Mouse (Mus musculus): Measurements from ENCODE around the gene Fam19a2. TPM values are rescaled to one million over a fixed set of nuclear protein-coding genes. Genes with fewer than 3 reads are reported as not detected.

The Fam19a2 gene
- total and polyA plus RNA-seq, 3 experiments: 0.13 to 1.0 (median 0.52) TPM

GRCm38 (mm10) chr10:123570616-123571188 lies 306.9 kb downstream of the Fam19a2 start:
- no peak for DNase-seq

GRCm38 (mm10) chr10:123572342-123573070 lies 308.7 kb downstream of the Fam19a2 start:
- DNase-seq: no peak

- DNase-seq: no peak
Observed at GRCm38 (mm10) chr10:123577823-123578222, 314.0 kb downstream of the Fam19a2 start.

- DNase-seq: no peak
Observed at GRCm38 (mm10) chr10:123579012-123579411, 315.2 kb downstream of the Fam19a2 start.

DNA sequence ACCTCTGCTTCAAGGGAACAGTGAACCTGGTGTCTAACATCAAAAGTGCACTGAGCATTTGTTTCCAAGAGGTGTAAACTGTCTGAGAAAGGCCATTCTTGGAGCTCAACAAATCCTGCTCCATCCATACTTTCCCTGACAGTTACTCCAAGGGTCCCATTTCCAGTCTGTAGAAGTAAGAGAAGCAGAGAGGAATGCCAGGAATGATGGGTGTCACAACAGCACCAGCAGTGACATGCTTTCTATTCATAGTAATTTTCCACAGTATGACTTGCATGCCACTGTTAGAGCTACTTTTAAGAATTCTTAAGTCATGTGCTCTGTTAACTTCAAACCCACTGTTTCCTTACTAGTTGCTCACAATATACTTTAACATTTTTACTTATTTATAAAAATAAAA lies 331.2 kb downstream of the Fam19a2 start:
- DNase-seq: no peak

- DNase-seq: no peak
Observed at GRCm38 (mm10) chr10:123597059-123597458, 333.3 kb downstream of the Fam19a2 start.

DNA sequence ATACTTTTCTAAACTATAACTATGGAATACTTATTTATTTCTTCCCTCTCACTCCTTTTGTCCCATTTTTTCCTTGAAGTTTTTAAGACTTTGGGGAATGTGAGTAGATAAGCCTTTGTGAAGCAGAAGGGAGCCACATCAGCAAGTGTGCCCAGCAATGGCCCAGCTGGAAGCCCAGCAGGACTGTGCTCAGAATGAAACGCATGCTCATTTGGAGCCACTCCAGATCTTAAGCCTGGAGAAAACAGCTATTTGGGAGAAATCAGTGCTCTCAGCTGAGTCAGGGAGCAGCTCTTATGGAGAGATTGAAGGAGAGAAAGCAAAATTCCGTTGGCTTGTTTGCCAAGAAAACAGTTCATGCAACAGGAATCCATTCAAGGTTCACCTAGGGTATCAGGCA lies 341.9 kb downstream of the Fam19a2 start:
- DNase-seq: no peak

GRCm38 (mm10) chr10:123626691-123627090 lies 362.9 kb downstream of the Fam19a2 start:
- no peak for DNase-seq

- DNase-seq: no peak
Observed at GRCm38 (mm10) chr10:123629248-123629744, 365.5 kb downstream of the Fam19a2 start.

GRCm38 (mm10) chr10:123632029-123632428 lies 368.2 kb downstream of the Fam19a2 start:
- no peak for DNase-seq

- DNase-seq: no peak
Observed at GRCm38 (mm10) chr10:123636655-123637054, 372.9 kb downstream of the Fam19a2 start.

- DNase-seq: no peak
Observed at GRCm38 (mm10) chr10:123637496-123637895, 373.7 kb downstream of the Fam19a2 start.

- DNase-seq: no peak
Observed at GRCm38 (mm10) chr10:123645568-123645967, 381.8 kb downstream of the Fam19a2 start.

GRCm38 (mm10) chr10:123671208-123671607 lies 407.4 kb downstream of the Fam19a2 start:
- no peak for DNase-seq

GRCm38 (mm10) chr10:123678284-123678864 lies 414.6 kb downstream of the Fam19a2 start:
- no peak for DNase-seq

DNA sequence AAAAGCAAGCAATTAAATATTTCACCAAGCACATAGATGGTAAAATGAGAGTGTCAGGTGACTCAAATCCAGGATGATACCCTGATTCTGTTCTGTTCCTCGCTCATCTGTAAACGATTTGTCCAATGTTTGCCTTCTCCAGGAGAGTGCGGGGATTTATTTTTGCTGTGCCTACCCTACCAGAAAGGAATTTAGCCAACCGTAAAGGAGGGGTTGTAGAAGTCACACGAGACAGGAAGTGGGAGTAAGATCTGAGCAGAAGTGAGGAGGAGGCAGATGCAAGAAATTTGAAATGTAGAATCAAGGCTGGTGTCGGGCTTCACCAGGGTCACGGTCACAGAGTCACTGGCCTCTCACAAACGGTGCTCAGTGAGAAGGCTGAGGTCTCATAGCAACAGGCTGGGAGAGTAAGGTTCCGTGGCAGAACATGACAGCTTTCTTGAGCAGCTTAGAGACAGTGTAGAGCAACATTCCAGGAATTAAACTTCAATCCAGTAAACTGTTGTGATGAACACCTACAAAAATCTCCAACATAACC lies 419.0 kb downstream of the Fam19a2 start:
- no peak for DNase-seq

GRCm38 (mm10) chr10:123692186-123692925 lies 428.6 kb downstream of the Fam19a2 start:
- DNase-seq: no peak

- no peak for DNase-seq
Observed at GRCm38 (mm10) chr10:123692926-123693224, 429.1 kb downstream of the Fam19a2 start.

DNA sequence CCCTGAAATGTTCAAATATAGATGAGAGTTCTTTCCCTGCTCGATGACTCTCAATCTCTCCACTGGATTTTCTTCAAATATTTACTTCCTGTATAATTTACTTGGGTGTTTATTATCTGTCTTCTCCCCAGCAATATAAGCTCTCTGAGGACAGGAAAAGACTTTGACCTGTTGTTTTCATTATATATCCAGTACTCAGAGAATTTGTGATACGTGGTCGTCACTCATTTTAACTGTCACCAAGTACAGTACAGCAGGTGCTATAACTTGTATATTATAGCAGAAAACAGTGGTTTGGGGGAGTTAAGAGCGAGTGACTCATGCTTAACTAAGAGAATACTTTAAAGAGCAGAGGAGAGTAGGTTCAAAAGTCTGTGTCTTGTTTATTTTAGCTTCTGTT lies 438.8 kb downstream of the Fam19a2 start:
- no peak for DNase-seq

- DNase-seq: no peak
Observed at GRCm38 (mm10) chr10:123707026-123707425, 443.2 kb downstream of the Fam19a2 start.

GRCm38 (mm10) chr10:123710738-123711137 lies 446.9 kb downstream of the Fam19a2 start:
- DNase-seq: no peak

DNA sequence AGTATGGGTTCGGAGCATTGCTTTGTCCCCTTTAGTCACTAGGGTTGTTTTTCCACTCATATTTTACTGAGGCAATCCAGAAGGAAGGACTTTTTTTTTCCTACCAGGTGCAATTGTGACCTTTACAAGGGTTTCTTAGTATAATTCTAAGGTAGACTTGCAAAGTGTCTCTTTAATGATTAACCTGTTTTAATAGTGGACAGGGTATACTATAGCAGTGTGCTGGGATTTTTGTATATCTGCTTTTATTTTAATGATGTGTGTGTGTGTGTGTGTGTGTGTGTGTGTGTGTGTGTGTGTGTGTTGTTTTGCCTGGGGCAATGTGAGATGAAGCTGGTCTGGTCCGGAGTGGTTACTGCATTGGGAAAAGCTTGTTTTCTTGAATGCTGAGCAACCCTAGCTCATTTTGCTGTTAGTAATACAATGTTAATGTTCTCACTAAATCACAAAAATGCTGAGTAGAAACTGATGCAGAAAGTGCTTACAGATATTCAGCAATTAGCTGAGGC lies 458.2 kb downstream of the Fam19a2 start:
- DNase-seq: no peak

Measured in adrenal gland, adult 2 months (tissue).